Mouse (Mus musculus): Measurements from ENCODE around the gene Auh. TPM values are rescaled to one million over a fixed set of nuclear protein-coding genes. Genes with fewer than 3 reads are reported as not detected.

Gene Auh
- 59.8 and 61.7 TPM in 2 replicates for polyA plus RNA-seq (2015; fragmentation: Nextera tagmentation; extraction: Ambion mirVana)

- under 1% methylated on average over 63 of the region's 63 CpGs for WGBS
- no peaks in the 10 kb centered on the region for H3K9me3 ChIP-seq (replicated peaks; ENCODE audit: control insufficient read depth, low read length)
- ATAC-seq (replicated peaks; ENCODE audit: extremely low read depth, insufficient read depth, low FRiP score): peak; percentile 97
- H3K4me2 ChIP-seq (ENCODE audit: low read depth, low read length): peak within 1 kb of the TSS; percentile 84
- peak within 1 kb of the TSS; percentile 94 for H3K9ac ChIP-seq (ENCODE audit: low read length)
- H3K27me3 ChIP-seq (ENCODE audit: control insufficient read depth, insufficient read depth, low read length): no peaks in the 10 kb centered on the region
- H3K36me3 ChIP-seq (ENCODE audit: control insufficient read depth, insufficient read depth): no peaks in the 10 kb centered on the region
- peak within 1 kb of the TSS; percentile 79 for H3K27ac ChIP-seq (ENCODE audit: low read length)
- H3K4me3 ChIP-seq (ENCODE audit: low read length): peak within 1 kb of the TSS; percentile 92
- peaks cover 15% of the 10 kb centered on the region for H3K4me1 ChIP-seq (ENCODE audit: control insufficient read depth, insufficient read depth, low read length)
These were observed at the start of gene Auh for GRCm38 (mm10) chr13:52929209-52930171. Gene Auh (minus strand): TSS chr13:52929681.

DNA sequence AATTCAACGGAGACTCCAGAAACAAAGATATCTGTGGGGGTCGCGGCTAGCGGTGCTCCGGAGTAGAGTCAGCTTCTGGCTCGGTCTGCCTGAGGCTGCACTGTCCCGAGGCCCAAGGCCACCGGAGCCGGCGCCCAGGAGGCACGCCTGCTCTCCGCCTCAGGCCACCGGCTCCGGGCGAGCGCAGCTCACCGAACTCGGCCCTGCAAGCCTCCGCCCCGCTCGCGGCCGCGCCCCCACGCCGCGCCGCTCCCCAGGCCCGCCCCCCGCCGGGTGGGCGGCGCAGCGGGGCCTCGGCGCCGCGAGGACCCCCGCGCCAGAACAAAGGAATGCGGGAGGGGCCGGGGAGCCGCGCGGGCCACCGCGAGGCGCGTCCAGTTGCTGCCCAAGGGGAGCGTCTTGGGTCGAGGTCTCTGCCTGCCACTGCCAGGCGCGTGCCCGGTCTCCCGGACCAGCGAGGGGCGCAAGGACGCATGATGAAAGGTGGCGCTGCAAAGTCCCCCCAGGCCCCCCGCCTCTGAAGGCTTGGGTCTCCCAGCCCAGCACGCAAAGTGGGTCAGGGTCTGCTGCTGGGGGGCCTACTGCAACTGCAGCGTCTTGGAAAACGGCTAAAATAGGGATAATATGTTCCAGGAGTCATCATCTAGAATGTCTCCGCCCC, 49.0 kb upstream of the Auh start:
- Histone ChIP-seq H3K27me3 (ENCODE audit: control insufficient read depth, insufficient read depth, low read length) (no peaks in the 10 kb centered on the region), H3K36me3 (ENCODE audit: control insufficient read depth, insufficient read depth) (no peaks in the 10 kb centered on the region), H3K27ac (ENCODE audit: low read length) (peak overlapping the region; percentile 97), H3K4me2 (ENCODE audit: low read depth, low read length) (peak overlapping the region; percentile 92), H3K4me3 (ENCODE audit: low read length) (peak overlapping the region; percentile 67), H3K9me3 (replicated peaks; ENCODE audit: control insufficient read depth, low read length) (no peaks in the 10 kb centered on the region), H3K4me1 (ENCODE audit: control insufficient read depth, insufficient read depth, low read length) (peaks cover 40% of the 10 kb centered on the region), H3K9ac (ENCODE audit: low read length) (peak overlapping the region; percentile 85)
- WGBS: under 1% methylated on average over 63 of the region's 64 CpGs
- ATAC-seq (replicated peaks; ENCODE audit: extremely low read depth, insufficient read depth, low FRiP score): peak; percentile 12; the same call in 1 of the 2 replicates

DNA sequence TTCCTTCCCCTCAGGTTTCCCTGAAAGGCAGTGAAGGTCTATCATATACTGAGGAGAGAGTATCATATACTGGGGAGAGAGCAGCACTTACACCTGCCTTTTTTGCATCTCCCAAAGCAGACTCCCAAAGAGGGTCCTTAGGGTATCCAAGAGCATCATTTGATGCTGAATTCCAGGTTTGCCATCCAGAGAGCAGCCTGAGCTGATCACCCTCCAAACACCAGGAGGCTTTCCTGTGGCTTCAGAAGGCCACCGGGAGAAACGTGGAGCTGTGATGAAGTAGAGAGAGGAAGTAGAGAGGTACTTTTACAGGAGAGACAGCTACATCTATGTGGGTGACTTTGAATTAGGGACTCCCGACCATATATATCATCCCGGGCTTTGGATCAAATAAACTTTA, 48.3 kb upstream of the Auh start:
- WGBS: 28% methylated on average over 4 of the region's 4 CpGs
- Histone ChIP-seq H3K4me3 (ENCODE audit: low read length) (peak overlapping the region; percentile 67), H3K9me3 (replicated peaks; ENCODE audit: control insufficient read depth, low read length) (no peaks in the 10 kb centered on the region), H3K36me3 (ENCODE audit: control insufficient read depth, insufficient read depth) (no peaks in the 10 kb centered on the region), H3K9ac (ENCODE audit: low read length) (peak overlapping the region; percentile 85), H3K27ac (ENCODE audit: low read length) (peak overlapping the region; percentile 97), H3K27me3 (ENCODE audit: control insufficient read depth, insufficient read depth, low read length) (no peaks in the 10 kb centered on the region), H3K4me2 (ENCODE audit: low read depth, low read length) (peak overlapping the region; percentile 92), H3K4me1 (ENCODE audit: control insufficient read depth, insufficient read depth, low read length) (peaks cover 46% of the 10 kb centered on the region)
- no peak for ATAC-seq (replicated peaks; ENCODE audit: extremely low read depth, insufficient read depth, low FRiP score)

DNA sequence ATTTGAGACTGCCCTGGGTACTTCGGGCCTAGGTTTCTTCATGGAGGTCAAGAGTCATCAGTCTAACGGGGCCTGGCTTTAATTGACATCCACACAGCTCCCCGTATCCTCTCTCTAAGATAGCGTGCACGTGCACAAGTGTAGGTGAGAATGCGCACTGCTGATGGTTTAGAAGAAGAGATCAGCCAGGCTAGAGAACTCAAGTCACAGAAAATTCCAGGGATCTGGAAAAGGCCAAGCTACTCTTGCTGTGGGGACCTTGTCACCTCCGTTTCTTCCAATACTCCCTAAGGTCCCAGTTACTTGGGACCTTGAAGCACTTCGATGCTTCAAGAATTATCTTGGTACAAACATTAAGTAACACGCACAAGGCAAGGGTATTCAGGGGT, 47.7 kb upstream of the Auh start:
- Histone ChIP-seq H3K4me3 (ENCODE audit: low read length) (0 out of 2 replicates have a peak overlapping the region, but pooled peaks have one; percentile 1), H3K9ac (ENCODE audit: low read length) (peak overlapping the region; percentile 53), H3K27me3 (ENCODE audit: control insufficient read depth, insufficient read depth, low read length) (no peaks in the 10 kb centered on the region), H3K4me1 (ENCODE audit: control insufficient read depth, insufficient read depth, low read length) (peaks cover 47% of the 10 kb centered on the region), H3K9me3 (replicated peaks; ENCODE audit: control insufficient read depth, low read length) (no peaks in the 10 kb centered on the region), H3K36me3 (ENCODE audit: control insufficient read depth, insufficient read depth) (no peaks in the 10 kb centered on the region), H3K4me2 (ENCODE audit: low read depth, low read length) (peak overlapping the region; percentile 92), H3K27ac (ENCODE audit: low read length) (peak overlapping the region; percentile 73)
- ATAC-seq (replicated peaks; ENCODE audit: extremely low read depth, insufficient read depth, low FRiP score): no peak
- WGBS: 60% methylated on average over 9 of the region's 9 CpGs

DNA sequence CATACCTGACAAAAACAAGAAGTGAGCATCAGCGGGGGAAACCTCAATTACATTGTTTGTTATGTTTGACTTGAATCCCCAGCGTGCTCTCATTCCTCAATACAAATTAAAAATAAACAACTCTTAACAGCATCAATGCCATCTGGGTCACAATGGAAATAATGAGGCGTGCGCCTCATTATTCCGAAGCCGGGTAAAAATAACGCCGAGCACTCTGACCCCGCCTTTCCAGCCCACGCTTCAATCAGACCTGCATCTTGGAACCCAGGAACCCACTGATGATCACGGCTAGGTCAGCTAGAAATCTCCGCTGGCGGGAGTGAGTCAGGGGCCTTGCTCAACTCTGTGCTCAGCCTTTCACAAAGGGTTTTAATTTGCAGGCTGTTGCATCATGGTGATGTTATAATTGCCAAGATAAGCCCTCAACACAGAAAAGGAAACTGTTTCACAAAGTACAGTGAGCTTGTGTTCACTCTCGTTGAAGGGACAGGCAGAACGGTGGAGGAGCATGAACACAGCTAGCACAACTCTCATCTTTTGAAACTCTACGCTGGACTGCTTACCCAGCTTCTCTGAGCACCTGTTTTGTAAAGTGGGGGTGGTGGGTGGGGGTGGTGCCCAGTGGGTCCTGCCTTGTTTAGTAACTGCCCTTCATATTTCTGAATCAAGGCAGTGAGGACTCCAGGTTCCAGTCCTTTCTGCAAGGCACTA, 47.2 kb upstream of the Auh start:
- ATAC-seq (replicated peaks; ENCODE audit: extremely low read depth, insufficient read depth, low FRiP score): no peak
- Histone ChIP-seq H3K27me3 (ENCODE audit: control insufficient read depth, insufficient read depth, low read length) (no peaks in the 10 kb centered on the region), H3K4me2 (ENCODE audit: low read depth, low read length) (peak overlapping the region; percentile 92), H3K9ac (ENCODE audit: low read length) (peak overlapping the region; percentile 53), H3K27ac (ENCODE audit: low read length) (peak overlapping the region; percentile 73), H3K4me1 (ENCODE audit: control insufficient read depth, insufficient read depth, low read length) (peaks cover 47% of the 10 kb centered on the region), H3K36me3 (ENCODE audit: control insufficient read depth, insufficient read depth) (no peaks in the 10 kb centered on the region), H3K9me3 (replicated peaks; ENCODE audit: control insufficient read depth, low read length) (no peaks in the 10 kb centered on the region), H3K4me3 (ENCODE audit: low read length) (peak overlapping the region; percentile 25)
- WGBS: 27% methylated on average over 16 of the region's 16 CpGs

DNA sequence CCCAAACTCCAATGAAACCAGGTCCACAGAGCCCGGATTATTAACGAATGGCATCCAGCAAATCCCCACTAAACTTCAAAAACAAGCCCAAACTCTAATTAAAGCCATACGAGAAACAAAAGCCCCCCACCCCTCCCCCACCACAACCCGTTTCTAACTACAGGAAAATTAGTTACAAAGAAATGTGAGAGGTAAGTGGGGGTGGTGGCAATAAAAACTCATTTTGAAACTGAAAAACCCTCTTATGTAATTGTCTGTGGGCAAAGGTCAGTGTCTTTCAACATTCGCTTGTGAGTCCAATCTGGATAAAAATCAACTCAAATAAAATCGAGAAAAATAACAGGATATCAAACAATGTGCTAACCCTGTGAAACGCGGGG, 46.6 kb upstream of the Auh start:
- H3K4me1 ChIP-seq (ENCODE audit: control insufficient read depth, insufficient read depth, low read length): peaks cover 52% of the 10 kb centered on the region
- H3K36me3 ChIP-seq (ENCODE audit: control insufficient read depth, insufficient read depth): no peaks in the 10 kb centered on the region
- H3K27me3 ChIP-seq (ENCODE audit: control insufficient read depth, insufficient read depth, low read length): no peaks in the 10 kb centered on the region
- peak overlapping the region; percentile 73 for H3K27ac ChIP-seq (ENCODE audit: low read length)
- peak overlapping the region; percentile 92 for H3K4me2 ChIP-seq (ENCODE audit: low read depth, low read length)
- no peak overlapping the region for H3K9ac ChIP-seq (ENCODE audit: low read length)
- no peaks in the 10 kb centered on the region for H3K9me3 ChIP-seq (replicated peaks; ENCODE audit: control insufficient read depth, low read length)
- H3K4me3 ChIP-seq (ENCODE audit: low read length): peak overlapping the region; percentile 25
- no peak for ATAC-seq (replicated peaks; ENCODE audit: extremely low read depth, insufficient read depth, low FRiP score)
- 48% methylated on average over 8 of the region's 8 CpGs for WGBS

GRCm38 (mm10) chr13:52974676-52975075, 45.2 kb upstream of the Auh start:
- Histone ChIP-seq H3K4me1 (ENCODE audit: control insufficient read depth, insufficient read depth, low read length) (peaks cover 57% of the 10 kb centered on the region), H3K4me3 (ENCODE audit: low read length) (no peak overlapping the region), H3K9me3 (replicated peaks; ENCODE audit: control insufficient read depth, low read length) (no peaks in the 10 kb centered on the region), H3K4me2 (ENCODE audit: low read depth, low read length) (no peak overlapping the region), H3K9ac (ENCODE audit: low read length) (no peak overlapping the region), H3K36me3 (ENCODE audit: control insufficient read depth, insufficient read depth) (no peaks in the 10 kb centered on the region), H3K27ac (ENCODE audit: low read length) (no peak overlapping the region), H3K27me3 (ENCODE audit: control insufficient read depth, insufficient read depth, low read length) (no peaks in the 10 kb centered on the region)
- no peak for ATAC-seq (replicated peaks; ENCODE audit: extremely low read depth, insufficient read depth, low FRiP score)
- WGBS: 29% methylated on average over 3 of the region's 3 CpGs

- peaks cover 57% of the 10 kb centered on the region for H3K4me1 ChIP-seq (ENCODE audit: control insufficient read depth, insufficient read depth, low read length)
- H3K27ac ChIP-seq (ENCODE audit: low read length): no peak overlapping the region
- no peaks in the 10 kb centered on the region for H3K27me3 ChIP-seq (ENCODE audit: control insufficient read depth, insufficient read depth, low read length)
- H3K4me3 ChIP-seq (ENCODE audit: low read length): no peak overlapping the region
- H3K9me3 ChIP-seq (replicated peaks; ENCODE audit: control insufficient read depth, low read length): no peaks in the 10 kb centered on the region
- ATAC-seq (replicated peaks; ENCODE audit: extremely low read depth, insufficient read depth, low FRiP score): no peak
- no peak overlapping the region for H3K9ac ChIP-seq (ENCODE audit: low read length)
- WGBS: 64% methylated on average over 10 of the region's 10 CpGs
- H3K4me2 ChIP-seq (ENCODE audit: low read depth, low read length): no peak overlapping the region
- peaks cover 4% of the 10 kb centered on the region for H3K36me3 ChIP-seq (ENCODE audit: control insufficient read depth, insufficient read depth)
These were observed 43.9 kb upstream of the Auh start for GRCm38 (mm10) chr13:52973427-52973826.
